Mouse (Mus musculus) liver, embryonic 11.5 days (tissue): ENCODE data around the gene Stx16. TPM values are rescaled to one million over a fixed set of nuclear protein-coding genes. Genes with fewer than 3 reads are reported as not detected.

ENCODE experiments used
- ATAC-seq: fragments of 200-750 bp; cut with Nextera tagmentation; replicated peaks from 2 replicates; pipeline ENCODE4 v1.8.0; 2017; ENCODE audit warnings: moderate number of reproducible peaks, mild to moderate bottlenecking, moderate TSS enrichment, moderate library complexity; ENCODE audit not compliant: low FRiP score
- DNase-seq: peaks from one replicate; pipeline ENCODE4 v3.0.0-alpha.2; 2017; ENCODE audit warnings: low spot score
- H3K27ac ChIP-seq: fragments of 300-500 bp; sonication (generic); 2 replicates; pipeline ENCODE4 v1.5.1; 2014; ENCODE audit warnings: mild to moderate bottlenecking, low read depth, low read length, control low read depth
- H3K27me3 ChIP-seq: fragments of 300-500 bp; sonication (generic); replicated peaks from 2 replicates; pipeline ENCODE4 v1.6.1; 2014; ENCODE audit warnings: low read length, mixed read lengths; ENCODE audit not compliant: control insufficient read depth, insufficient read depth
- H3K36me3 ChIP-seq: fragments of 300-500 bp; sonication (generic); 2 replicates; pipeline ENCODE4 v1.6.1; 2014; ENCODE audit warnings: mild to moderate bottlenecking, low read length, moderate library complexity, mixed read lengths; ENCODE audit not compliant: control insufficient read depth, insufficient read depth
- H3K4me1 ChIP-seq: fragments of 300-500 bp; sonication (generic); replicated peaks from 2 replicates; pipeline ENCODE4 v1.6.1; 2014; ENCODE audit warnings: low read length, mixed read lengths; ENCODE audit not compliant: control insufficient read depth, insufficient read depth
- H3K4me2 ChIP-seq: fragments of 300-500 bp; sonication (generic); 2 replicates; pipeline ENCODE4 v1.6.1; 2014; ENCODE audit warnings: mild to moderate bottlenecking, control low read depth, moderate library complexity
- H3K4me3 ChIP-seq: fragments of 300-500 bp; sonication (generic); 2 replicates; pipeline ENCODE4 v1.5.1; 2014; ENCODE audit warnings: low read depth, low read length, control low read depth
- H3K9ac ChIP-seq: fragments of 300-500 bp; sonication (generic); 2 replicates; pipeline ENCODE4 v1.6.1; 2014; ENCODE audit warnings: low read depth, low read length, control low read depth
- H3K9me3 ChIP-seq: fragments of 300-500 bp; sonication (generic); 2 replicates; pipeline ENCODE4 v1.6.1; 2016; ENCODE audit warnings: low read length, inconsistent platforms, mixed read lengths; ENCODE audit not compliant: control insufficient read depth
- WGBS: fragments of 180-500 bp; shearing (Covaris S2); extraction: QIAGEN DNeasy Blood & Tissue Kit; methylation state at CpG from one replicate; pipeline ENCODE4 v1.1.7; 2014; 5-methylcytosine and 5-hydroxymethylcytosine counted together
- polyA plus RNA-seq: library from polyadenylated mRNA; unstranded; fragments of >200 nt; fragmentation: Nextera tagmentation; extraction: Ambion mirVana; gene quantifications from 2 replicates; pipeline ENCODE4 v1.2.1, GENCODE M21; 2014

Gene Stx16
- polyA plus RNA-seq, 1 experiment from 2014 or later: 9.6 TPM

DNA sequence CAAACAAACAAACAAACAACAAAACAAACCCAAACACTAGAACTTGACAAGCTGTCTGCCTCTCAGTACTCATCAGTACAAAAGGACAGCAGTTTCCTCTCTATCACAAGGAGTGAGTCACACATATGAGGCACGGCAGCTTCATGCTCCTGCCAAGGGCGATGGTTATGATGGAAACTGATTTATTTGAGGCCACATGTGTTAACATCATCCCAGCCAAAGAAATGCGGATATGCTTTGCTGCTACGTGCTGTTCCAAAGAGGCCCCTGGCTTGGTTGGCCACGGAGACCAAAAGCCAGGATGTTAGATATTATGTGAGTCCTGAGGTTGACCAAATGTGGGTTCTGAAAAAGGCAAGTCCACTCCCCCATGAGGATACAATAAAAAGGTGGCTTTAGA is 4.7 kb upstream of the Stx16 start:
- Histone ChIP-seq H3K27ac (no peak overlapping the region), H3K36me3 (no peaks in the 10 kb centered on the region), H3K9me3 (no peaks in the 10 kb centered on the region), H3K4me1 (peaks cover 11% of the 10 kb centered on the region), H3K9ac (no peak overlapping the region), H3K4me2 (no peak overlapping the region), H3K27me3 (no peaks in the 10 kb centered on the region), H3K4me3 (no peak overlapping the region)
- WGBS: 85% methylated on average over 5 of the region's 5 CpGs
- DNase-seq: no peak
- no peak for ATAC-seq

DNA sequence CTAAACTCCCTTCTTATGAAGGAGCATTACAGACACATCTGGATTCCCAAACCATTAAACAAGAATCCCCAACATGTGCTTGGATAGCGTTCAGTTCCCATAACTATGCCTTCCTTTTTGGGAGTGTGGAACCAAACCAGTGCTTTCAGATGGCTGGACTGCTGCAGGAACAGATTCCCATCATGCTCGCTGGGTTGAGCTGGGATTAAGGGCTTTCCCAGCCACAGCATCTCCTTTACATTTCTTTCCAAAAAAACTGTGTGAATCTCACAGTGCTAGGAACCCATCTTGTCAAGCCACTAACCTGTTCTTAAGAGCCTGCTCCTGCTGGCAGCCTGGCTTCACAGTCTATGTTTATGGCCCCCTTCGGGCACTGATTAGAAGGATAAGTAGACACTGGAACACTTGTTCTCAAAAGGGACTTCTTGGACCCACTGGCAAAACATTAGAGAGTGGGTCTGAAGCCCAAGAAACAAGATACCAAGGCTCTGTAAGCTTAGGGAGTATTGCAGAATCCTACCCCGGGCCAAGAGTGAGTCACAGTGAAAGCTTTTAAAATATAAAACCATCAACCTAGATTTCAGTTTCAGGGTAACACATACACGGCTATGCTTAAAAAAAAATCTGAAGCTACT is 2.8 kb upstream of the Stx16 start:
- Histone ChIP-seq H3K4me2 (no peak overlapping the region), H3K4me3 (no peak overlapping the region), H3K27ac (no peak overlapping the region), H3K27me3 (no peaks in the 10 kb centered on the region), H3K9me3 (no peaks in the 10 kb centered on the region), H3K4me1 (peaks cover 14% of the 10 kb centered on the region), H3K9ac (no peak overlapping the region), H3K36me3 (no peaks in the 10 kb centered on the region)
- 72% methylated on average over 5 of the region's 5 CpGs for WGBS
- DNase-seq (no peak), ATAC-seq (no peak)

- DNase-seq: peak; percentile 39
- no peaks in the 10 kb centered on the region for H3K9me3 ChIP-seq
- WGBS: 0% methylated on average over 11 of the region's 13 CpGs
- peak overlapping the region; percentile 68 for H3K9ac ChIP-seq
- H3K27me3 ChIP-seq: no peaks in the 10 kb centered on the region
- H3K4me1 ChIP-seq: peaks cover 15% of the 10 kb centered on the region
- peak overlapping the region; percentile 82 for H3K27ac ChIP-seq
- H3K4me3 ChIP-seq: peak overlapping the region; percentile 82
- no peak for ATAC-seq
- H3K36me3 ChIP-seq: no peaks in the 10 kb centered on the region
- peak overlapping the region; percentile 97 for H3K4me2 ChIP-seq
Observed at GRCm38 (mm10) chr2:174074621-174075020, 1.5 kb upstream of the Stx16 start.

GRCm38 (mm10) chr2:174075072-174075570 is 987 bp upstream of the Stx16 start:
- H3K9ac ChIP-seq: peak overlapping the region; percentile 68
- H3K36me3 ChIP-seq: no peaks in the 10 kb centered on the region
- WGBS: 4% methylated on average over 22 of the region's 22 CpGs
- no peaks in the 10 kb centered on the region for H3K27me3 ChIP-seq
- H3K9me3 ChIP-seq: no peaks in the 10 kb centered on the region
- H3K4me1 ChIP-seq: peaks cover 12% of the 10 kb centered on the region
- ATAC-seq (no peak), DNase-seq (peak; percentile 55)
- peak overlapping the region; percentile 82 for H3K4me3 ChIP-seq
- peak overlapping the region; percentile 97 for H3K4me2 ChIP-seq
- H3K27ac ChIP-seq: peak overlapping the region; percentile 82

DNA sequence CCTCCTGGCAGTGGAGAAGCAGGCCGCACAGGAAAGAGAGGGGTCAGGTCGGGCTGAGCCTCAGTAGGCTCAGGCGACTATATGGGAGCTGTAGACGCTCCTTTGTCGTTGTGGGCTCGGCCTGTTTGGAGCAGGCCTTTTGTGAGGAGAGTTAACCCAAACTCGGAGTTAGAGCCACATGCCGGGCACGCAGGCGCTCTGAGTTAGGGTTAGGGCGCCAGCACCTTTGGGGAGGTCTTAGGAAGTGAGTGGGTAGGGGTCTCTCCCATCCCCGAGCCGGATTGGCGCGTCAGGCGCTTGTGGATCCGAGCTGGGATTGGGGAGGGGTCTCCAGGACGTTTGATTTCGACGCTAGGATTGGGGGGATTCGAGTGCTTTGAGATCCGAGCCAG is 321 bp downstream of the Stx16 start:
- Histone ChIP-seq H3K36me3 (no peaks in the 10 kb centered on the region), H3K9me3 (no peaks in the 10 kb centered on the region), H3K4me2 (peak overlapping the region; percentile 97), H3K27ac (peak overlapping the region; percentile 82), H3K9ac (peak overlapping the region; percentile 88), H3K4me3 (peak overlapping the region; percentile 82), H3K4me1 (peaks cover 12% of the 10 kb centered on the region), H3K27me3 (no peaks in the 10 kb centered on the region)
- no peak; the same call in 1 of the 2 replicates for ATAC-seq
- 0% methylated on average over 22 of the region's 22 CpGs for WGBS
- no peak for DNase-seq

DNA sequence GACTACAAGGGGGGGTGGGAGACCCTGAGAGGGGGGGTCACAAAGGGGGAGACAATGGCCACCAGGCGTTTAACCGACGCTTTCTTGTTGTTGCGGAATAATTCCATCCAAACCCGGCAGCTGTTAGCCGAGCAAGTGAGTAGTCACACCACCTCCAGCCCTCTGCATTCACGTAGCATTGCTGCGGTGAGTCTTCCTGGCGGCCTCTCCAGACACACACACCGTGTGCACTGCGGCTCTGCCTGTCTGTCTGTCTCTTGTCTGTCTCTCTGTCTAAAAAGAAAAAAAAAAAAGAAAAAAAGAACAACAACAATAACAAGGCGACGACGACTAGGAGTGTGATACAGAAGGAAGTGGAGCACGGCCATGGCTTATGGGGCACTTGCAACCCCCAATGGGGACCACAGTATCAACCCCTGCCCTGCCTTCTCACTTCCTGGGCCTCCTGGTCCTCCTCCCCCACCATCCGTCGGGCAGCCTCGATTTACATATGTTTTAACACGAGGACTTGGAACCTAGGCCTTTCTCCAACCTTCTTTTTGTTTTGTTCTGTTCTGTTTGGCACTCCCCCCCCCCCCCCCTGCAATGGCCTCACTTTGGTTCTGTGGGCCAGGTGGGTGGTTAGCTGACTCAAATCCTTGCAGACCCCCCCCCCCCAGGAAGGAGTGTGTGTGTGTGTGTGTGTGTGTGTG is 1.0 kb downstream of the Stx16 start:
- no peaks in the 10 kb centered on the region for H3K36me3 ChIP-seq
- H3K4me3 ChIP-seq: peak overlapping the region; percentile 82
- peaks cover 12% of the 10 kb centered on the region for H3K4me1 ChIP-seq
- ATAC-seq (peak; percentile 49), DNase-seq (peak; percentile 61)
- no peaks in the 10 kb centered on the region for H3K9me3 ChIP-seq
- H3K4me2 ChIP-seq: peak overlapping the region; percentile 97
- peak overlapping the region; percentile 88 for H3K9ac ChIP-seq
- WGBS: under 1% methylated on average over 19 of the region's 19 CpGs
- H3K27me3 ChIP-seq: no peaks in the 10 kb centered on the region
- H3K27ac ChIP-seq: peak overlapping the region; percentile 82

DNA sequence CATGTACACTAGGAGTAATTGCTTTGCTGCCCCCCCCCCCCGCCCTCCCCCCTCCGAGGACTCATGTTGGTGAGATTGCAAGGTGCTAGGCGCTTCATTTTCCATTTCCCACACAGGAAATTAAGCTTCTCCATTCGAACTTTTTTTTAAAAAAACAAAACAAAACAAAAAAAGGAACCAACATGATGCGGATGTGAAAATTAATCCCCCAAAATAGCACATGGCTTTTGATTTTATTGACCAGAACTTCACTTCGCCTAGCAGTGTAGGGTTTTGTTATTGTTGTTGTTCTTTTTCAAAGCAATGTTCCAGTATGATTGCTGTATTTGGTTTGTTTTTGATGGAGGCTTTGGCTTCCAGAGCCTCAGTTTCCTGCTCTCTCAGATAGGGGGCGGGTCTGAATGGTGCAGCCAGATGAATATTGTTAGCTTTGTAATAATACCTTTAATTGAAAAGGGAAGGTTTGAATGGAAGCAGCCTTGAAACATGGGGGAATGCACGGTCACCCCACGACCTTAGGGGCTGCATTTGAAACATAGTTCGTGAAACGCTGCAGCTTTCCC is 1.7 kb downstream of the Stx16 start:
- Histone ChIP-seq H3K27me3 (no peaks in the 10 kb centered on the region), H3K9me3 (no peaks in the 10 kb centered on the region), H3K4me1 (peaks cover 12% of the 10 kb centered on the region), H3K36me3 (no peaks in the 10 kb centered on the region), H3K4me2 (peak overlapping the region; percentile 97), H3K27ac (peak overlapping the region; percentile 82; the same call in 1 of the 2 replicates), H3K9ac (peak overlapping the region; percentile 88), H3K4me3 (peak overlapping the region; percentile 82)
- WGBS: 18% methylated on average over 11 of the region's 11 CpGs
- no peak for DNase-seq
- ATAC-seq: no peak

GRCm38 (mm10) chr2:174081833-174082232 is 5.7 kb downstream of the Stx16 start:
- Histone ChIP-seq H3K4me3 (no peak overlapping the region), H3K9ac (no peak overlapping the region), H3K9me3 (no peaks in the 10 kb centered on the region), H3K4me1 (peaks cover 4% of the 10 kb centered on the region; the same call in 1 of the 2 replicates), H3K36me3 (peaks cover 2% of the 10 kb centered on the region; the same call in 1 of the 2 replicates), H3K27ac (no peak overlapping the region), H3K27me3 (no peaks in the 10 kb centered on the region), H3K4me2 (no peak overlapping the region)
- 79% methylated on average over 5 of the region's 5 CpGs for WGBS
- DNase-seq: no peak
- ATAC-seq: no peak
